Mouse (Mus musculus) frontal cortex, postnatal 25 days (tissue): ENCODE results near the gene Krcc1.

Experiments used
- DNase-seq, 2 experiments: peaks; one replicate each; pipeline ENCODE4 v3.0.0; 2022; ENCODE audit warnings: low spot score in 2 of 2

Gene Krcc1

GRCm38 (mm10) chr6:71332236-71332965 lies 60.9 kb downstream of the Krcc1 start:
- no peak for DNase-seq

- no peak for DNase-seq
Measured at GRCm38 (mm10) chr6:71333031-71333430, 61.6 kb downstream of the Krcc1 start.

- DNase-seq = no peak
Measured at GRCm38 (mm10) chr6:71333578-71334273, 62.2 kb downstream of the Krcc1 start.
